Mouse (Mus musculus) adrenal gland, adult 8-10 months (tissue): ENCODE data around the gene Ddx18. TPM values are rescaled to one million over a fixed set of nuclear protein-coding genes. Genes with fewer than 3 reads are reported as not detected.

Source experiments
- DNase-seq: peaks from one replicate; pipeline ENCODE4 v3.0.0; 2022
- total RNA-seq, 4 experiments: library from RNA; stranded (reverse); gene quantifications; 2 replicates each; pipeline ENCODE4 v1.2.4; 2022

Ddx18 gene
- total RNA-seq, result 10 to 100 TPM; 43.5 to 51.2 (median 47.0) TPM

DNA sequence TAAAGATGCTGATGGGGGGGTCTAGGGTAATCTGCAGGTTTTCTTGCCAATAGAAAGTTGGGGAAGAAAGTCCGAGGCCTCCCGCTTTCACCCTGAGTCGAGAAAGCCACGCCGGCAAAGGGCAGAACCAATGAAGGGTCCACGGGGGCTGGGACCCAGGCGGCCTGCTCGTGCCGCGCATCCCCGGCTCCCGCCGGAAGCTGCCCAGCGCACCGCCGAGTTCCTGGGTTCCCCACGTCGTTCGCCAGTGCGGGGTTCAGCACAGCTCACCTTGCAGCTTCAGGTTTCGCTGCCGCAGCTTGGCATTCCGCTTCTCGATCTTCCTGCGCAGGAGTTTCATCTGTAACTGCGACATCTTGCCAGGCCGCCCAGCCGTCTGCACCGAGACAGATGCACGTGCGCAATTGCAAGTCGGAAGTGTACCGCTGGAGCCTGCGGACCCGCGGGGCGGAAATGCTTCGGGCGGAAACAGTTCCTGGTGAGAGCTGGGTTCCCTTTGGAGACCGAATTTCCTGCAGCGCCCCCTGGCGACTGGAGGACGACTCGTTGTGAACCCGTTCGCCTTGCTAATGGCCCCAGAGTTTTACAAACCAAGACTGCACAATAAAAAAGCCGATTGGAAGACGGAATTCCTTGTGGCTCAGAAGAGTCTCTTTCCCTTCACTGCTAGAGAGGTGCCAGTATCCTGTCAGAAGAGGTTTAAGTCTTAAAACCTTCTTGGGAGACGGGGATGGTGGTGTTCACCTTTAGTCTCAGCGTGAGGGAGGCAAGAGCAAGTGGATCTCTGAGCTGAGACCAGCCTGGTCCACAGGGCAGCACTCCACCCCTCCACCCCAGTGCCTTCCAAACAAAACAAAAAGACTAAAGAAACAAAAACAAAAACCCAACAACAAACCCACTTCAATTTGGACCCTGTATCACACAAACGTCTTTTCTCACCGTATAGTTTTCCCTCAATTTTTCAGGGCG is at the start of gene Ddx18:
Gene Ddx18, minus strand, starts transcription at position 469 of the 969 bp plus-strand sequence.
- DNase-seq, result peak; percentile 89

DNA sequence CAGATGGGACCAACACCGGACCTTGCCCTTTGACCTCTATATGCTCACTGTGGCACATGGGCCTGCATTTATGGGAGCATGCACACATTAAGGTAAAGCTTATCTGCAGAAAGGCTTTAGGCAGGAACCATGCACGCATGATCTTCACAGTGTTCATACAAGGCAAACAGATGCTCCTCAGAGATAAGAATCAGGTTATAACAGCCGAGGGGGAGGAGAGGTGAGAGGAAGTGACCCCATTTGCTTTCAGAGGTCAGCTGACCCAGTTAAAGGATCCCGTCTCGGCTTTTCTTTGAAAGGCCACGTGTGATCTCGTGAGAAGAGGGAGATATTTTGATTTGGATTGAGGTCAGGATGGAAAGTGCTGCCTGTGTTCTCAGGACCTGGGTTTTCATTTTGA is 40.2 kb upstream of the Ddx18 start:
- DNase-seq, result no peak

- no peak for DNase-seq
These were observed 37.3 kb upstream of the Ddx18 start for GRCm38 (mm10) chr1:121605118-121605517.

DNA sequence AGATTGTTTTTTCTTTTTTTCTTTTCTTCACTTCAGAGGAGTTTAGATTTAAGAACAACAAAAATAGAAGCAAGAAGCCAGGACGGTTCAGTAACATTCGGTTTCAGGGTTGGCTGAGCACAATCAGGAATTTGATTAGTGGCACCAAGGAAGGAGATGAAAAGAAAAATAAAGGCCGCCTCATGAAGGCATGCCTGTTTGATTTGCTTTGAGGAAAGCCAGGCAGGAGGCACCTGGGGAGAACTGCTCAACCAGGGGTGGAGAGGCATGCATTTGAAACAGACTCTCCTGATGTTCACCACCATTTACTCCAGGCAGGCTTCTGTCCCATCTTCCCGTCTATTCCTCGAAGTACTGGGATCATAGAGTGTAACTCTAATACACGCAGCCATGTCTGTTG is 34.1 kb upstream of the Ddx18 start:
- DNase-seq, result no peak

DNA sequence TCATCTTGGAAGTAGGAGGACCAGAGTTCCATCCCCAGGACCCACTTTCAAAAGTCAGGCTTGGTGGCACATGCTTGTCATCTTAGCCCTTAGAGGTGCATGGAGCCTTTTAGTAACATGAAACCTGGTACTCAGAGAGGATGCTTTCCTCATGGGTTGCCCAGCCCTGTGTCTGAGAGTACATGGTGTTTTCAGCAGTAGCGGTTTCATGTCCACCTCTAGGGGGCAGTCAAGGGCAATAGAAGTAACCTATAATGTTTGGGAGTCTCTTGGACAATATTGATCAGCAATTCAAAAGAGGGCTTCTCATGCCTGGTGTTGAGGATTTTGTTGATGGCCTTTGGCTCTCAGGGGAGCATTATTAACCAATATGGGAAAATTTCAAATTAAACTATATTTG is 33.3 kb upstream of the Ddx18 start:
- no peak for DNase-seq

DNA sequence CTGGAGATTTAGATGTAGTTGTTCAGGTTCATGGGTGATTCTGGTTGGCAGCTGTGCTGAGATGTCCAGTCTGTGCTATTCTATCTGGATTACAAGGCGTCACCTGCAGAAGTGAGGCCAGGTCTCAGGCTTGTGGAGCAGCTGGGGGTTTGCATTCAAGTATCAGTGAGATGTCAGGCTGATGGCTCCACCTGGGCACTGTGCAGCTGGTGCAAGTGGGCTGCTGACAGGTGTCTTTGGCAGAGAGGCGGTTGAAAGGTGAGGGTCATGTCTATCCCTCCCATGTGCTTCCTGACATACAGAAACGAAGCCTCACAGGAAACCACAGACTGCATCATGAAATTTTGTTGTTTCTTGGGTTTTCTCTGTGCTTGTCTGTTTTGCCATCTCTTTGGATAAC is 30.6 kb upstream of the Ddx18 start:
- no peak for DNase-seq

- DNase-seq, result no peak
These were observed 29.3 kb upstream of the Ddx18 start for GRCm38 (mm10) chr1:121596951-121597625.

- DNase-seq, result no peak
These were observed 17.0 kb upstream of the Ddx18 start for GRCm38 (mm10) chr1:121584838-121585237.

GRCm38 (mm10) chr1:121581133-121581855 is 13.5 kb upstream of the Ddx18 start:
- DNase-seq, result no peak

DNA sequence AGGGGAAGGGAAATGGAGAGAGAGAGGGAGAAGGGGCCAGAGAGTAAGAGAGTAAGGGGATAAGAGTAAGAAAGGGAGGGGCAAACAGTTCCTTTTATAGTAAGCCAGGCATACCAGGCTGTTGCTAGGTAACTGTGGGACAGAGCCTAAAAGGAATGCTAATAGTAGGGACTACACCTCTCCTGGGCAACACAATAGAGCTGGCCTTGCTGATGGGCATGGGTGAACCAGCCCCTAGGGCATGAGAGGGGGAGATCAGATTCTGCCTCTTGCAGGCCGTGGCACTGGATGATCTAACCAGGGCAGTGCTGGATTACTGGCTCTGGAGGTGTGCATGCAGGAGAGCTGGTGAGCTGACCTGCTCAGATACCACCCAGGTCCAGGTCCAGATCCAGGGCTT is 9.7 kb upstream of the Ddx18 start:
- no peak for DNase-seq

DNA sequence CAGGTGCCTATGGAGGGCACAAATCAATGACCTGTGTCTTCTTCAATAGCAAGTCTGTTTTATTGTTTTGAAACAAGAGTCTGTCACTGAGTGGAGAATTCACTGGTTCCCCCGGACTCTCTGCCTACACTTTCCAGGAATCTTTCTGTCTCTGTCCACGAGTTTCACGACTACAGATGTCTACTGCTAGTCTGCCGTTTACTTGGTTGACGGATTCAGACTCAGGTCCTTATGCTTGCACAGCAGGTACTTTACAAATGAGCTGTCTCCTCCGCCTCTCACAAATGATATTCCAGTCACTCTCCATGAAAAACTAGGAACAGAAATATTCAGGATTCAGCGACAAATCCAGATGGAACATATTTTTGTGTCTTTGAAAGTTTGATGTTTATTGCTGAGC is 2.7 kb upstream of the Ddx18 start:
- DNase-seq, result no peak

DNA sequence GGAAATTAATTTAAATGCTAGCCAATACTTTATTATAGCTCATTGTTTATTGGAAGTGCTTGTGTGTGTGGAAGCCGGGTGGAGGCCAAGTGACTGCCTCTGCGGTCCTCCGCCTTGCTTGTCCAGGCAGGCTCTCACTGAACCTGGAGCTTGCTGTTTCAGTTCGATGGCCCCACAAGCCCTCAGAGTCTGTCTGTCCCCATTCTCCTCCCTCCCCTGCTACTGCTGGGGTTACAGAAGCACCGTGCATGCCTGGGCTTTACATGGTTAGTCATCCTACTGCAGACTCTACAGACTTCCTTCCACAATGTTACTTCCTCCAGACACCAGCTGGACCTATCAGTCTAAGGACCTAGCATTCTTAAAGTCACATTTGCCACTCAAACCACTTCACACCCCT is 9.9 kb downstream of the Ddx18 start:
- no peak for DNase-seq

DNA sequence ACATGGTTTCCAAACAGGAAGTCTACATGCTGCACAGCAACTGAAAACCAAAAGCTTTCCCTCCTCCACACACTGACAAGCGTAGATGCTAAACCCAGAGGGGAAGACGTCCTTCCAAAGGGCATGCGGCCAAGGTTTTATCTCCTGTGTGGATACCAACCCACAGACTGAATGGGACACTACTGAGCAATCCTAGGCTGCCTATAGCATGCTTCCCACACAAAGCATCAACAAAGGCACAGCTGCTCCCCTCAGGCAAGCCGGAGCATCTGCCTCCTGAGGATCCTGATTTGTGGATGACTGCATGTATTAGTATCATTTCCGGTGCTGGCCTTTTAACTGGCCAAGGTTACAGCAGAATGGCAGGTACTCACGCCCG is 16.3 kb downstream of the Ddx18 start:
- no peak for DNase-seq

DNA sequence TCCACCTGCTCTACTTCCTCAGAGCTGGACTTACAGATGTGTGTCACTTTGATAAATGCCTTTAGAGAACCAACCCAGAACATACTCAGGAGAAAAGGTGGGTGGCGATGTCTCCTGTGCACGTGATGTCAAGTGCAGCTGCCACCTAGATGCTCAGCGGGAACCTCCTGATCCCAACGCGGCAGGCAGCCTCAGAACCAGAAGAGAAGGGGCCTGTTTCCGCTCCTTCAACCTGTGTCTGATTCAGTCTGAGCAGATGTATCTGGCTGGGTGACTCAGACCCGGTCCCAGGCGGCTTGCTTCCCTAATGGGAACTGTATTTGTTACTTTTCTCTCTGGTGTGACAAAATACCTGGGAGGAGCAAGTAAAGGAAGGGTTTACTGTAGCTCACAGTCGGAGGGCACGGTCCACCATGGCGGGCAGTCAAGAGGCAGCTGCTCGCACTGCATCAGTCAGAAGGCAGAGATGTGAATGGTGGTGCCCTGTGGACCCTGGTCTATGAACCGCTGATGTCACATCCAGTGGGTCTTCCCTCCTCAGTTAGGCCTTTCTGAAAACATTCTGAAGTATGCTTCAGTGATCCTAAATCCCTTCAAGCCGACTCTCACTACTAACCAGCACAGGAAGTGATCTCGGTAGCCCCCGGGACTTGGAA is 16.9 kb downstream of the Ddx18 start:
- DNase-seq, result no peak

DNA sequence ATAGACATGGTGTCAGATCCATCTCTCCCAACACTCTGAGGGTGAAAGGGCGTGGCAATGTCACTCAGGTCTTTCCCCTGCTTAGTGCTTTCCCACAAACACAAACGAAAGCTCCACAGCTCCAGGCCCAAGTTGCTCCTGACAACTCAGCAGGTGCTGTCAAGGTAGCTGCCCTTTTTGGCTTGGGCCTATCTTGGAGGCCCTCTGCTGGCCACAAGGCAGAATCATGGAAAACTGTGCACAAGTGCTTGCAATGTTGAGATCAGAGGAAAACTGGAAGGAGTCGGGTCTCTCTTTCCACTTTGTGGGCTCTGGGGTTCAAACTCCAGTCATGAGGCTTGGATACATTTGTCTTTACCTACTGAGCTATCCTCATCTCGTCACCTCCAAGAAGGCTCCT is 18.3 kb downstream of the Ddx18 start:
- no peak for DNase-seq

DNA sequence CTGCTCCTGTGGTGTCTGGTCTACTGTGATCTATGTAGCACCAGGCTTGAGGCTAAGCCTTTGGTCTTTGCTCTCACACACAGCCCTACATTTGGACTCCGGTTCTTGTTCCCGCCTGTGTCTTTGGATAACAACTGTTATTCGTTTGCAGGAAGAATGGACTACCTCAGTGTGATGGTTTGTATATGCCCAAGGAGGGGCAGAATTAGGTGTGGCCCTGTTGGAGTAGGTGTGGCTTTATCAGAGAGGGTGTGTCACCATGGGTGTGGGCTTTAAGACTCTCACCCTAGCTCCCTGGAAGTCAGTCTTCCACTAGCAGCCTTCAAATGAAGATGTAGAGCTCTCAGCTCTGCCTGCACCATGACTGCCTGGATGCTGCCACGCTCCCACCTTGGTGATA is 19.1 kb downstream of the Ddx18 start:
- no peak for DNase-seq

DNA sequence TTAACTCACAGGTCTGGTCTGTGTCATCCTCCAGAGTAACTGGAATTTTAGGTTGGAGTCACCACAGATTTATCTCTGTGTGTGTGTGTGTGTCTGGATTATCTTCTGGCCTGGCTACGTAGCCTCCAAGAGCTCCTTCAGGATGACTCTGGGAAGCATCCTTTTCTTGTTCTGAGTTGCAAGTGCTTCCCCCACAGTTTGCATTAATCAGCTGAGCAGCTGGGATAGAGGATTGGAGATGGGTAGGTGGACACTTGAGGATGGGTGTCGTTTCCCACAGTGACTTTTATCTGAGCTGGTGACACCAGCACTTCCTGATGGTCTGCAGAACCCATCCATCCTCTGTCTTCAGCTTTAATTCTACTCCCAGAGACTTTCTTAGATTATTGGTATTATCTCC is 20.9 kb downstream of the Ddx18 start:
- no peak for DNase-seq

DNA sequence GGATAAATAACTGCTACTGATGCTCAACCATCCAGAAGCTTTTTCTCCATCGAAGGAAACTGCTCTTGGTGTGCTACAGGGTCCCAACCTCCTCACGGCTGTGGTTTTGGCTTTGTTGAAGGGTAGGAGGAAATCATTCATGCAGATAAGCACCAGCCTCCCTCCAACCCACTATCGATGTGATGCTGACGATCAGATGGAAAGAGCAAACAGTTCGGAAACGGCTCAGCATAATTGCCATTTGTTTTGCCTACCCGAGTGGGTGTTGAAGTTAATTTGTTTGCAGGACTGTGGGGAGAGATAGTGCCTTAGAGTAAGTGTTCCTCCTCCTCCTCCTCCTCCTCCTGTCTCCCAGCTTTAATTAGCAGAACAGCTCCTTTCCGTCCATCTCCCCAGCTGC is 27.4 kb downstream of the Ddx18 start:
- no peak for DNase-seq

DNA sequence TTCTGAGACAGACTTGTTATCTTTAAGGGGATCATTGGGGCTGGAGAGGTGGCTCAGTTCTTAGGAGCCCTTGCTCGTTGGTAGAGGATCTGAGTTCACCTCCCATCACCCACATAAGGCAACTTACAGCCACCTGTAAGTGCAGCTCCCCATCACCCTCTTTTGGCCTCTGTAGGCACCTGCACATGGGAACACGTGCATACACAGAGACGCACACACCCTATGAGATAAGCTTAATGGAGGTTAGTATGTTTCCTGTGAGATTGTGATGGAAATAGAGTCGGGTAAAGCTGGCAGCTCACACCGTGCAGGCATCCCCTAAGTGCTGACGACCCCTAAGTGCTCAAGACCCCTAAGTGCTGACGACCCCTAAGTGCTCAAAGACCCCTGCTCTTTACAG is 36.4 kb downstream of the Ddx18 start:
- no peak for DNase-seq

DNA sequence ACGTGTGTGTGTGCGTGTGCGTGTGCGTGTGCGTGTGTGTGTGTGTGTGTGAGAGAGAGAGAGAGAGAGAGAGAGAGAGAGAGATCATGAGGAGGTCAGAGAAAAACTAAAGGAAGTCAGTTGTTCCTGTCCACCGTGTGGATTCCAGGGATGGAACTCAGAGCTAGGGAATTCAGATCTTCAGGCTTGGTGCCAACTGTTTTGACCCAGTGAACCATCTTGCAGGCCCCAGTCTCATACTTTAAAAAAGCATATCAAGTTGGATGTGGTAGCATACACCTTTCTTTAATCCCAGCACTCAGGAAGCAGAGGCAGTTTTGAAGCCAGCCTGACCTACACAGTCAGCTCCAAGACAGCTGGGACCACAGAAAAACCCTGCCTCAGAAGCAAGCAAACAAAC is 38.5 kb downstream of the Ddx18 start:
- DNase-seq, result no peak

DNA sequence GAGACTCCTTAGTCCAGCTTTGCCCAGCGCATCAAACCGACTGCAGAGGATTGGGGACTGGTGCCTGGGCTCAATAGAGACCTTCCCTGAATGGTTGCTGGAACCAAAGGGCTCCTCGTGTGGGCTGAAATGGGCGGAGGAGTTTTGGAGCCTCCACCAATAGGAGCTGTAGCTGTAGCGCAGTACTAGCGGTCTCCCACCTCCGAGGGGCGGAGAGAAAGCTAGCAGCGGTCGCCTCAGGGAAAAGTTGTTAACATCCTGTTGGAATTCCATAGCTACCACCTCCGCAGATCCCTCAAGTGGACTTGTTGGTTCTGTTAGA is 39.4 kb downstream of the Ddx18 start, which contains the start of gene Htr5b:
Gene Htr5b, minus strand, starts transcription at position 67 of the 322 bp plus-strand sequence.
- DNase-seq, result no peak

DNA sequence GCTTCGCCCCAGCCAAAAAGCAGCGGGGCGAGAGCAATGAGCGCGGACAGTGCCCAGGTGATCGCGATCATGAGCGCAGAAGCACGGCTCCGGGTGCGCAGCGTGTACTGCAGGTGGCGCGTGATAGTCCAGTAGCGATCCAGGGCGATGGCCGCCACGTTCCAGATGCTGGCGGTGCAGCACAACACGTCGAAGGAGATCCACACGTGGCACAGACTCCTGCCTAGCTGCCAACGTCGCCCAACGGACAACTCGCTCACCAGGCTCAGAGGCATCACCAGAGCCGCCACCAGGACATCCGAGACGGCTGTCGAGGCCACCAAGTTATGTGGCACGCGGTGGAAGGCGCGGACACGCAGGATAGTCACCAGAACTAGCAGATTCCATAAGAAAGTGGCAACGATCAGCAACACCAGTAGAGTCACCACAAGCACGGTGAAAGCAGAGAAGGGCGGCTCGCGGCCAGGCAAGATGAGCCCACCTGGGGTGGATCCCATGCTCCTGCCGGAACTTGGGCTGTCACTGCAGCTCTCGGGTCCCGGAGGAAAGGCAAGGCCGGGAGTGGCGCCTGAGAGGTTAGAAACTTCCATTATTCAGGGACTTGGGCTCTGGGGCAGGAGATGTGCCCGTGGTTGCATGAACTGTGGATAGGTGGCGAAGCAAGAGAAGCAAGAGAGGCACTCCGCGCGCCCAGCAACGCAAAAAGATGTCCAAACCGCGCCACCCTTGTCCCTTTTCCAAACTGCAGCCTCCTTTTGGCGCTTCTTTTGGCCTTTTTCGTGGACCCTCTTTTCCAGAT is 40.0 kb downstream of the Ddx18 start:
- DNase-seq, result no peak
